Mouse (Mus musculus) liver, adult 2 months (tissue): Measurements from ENCODE around the gene Pltp.

Experiments
- CTCF ChIP-seq: fragments of 200-500 bp; IDR thresholded peaks from 2 replicates; pipeline ENCODE4 v1.5.1; 2011; ENCODE audit warnings: low read depth, low read length, control low read depth
- POLR2A ChIP-seq: fragments of 200-500 bp; IDR thresholded peaks from 2 replicates; pipeline ENCODE4 v1.6.1; 2011; ENCODE audit warnings: low read length, control low read depth; ENCODE audit not compliant: insufficient read depth; ENCODE audit errors: extremely low read depth

- TF ChIP-seq CTCF: no peak
- TF ChIP-seq POLR2A: no peak
Observed at GRCm38 (mm10) chr2:164823181-164823585, 34.3 kb downstream of the Pltp start.
